Mouse (Mus musculus) limb, embryonic 14.5 days (tissue): Measurements from ENCODE around the gene Foxj2. TPM values are rescaled to one million over a fixed set of nuclear protein-coding genes. Genes with fewer than 3 reads are reported as not detected.

Experiments
- ATAC-seq: fragments of 200-750 bp; cut with Nextera tagmentation; 2 replicates; pipeline ENCODE4 v1.8.0; 2017; ENCODE audit warnings: low read depth, moderate number of reproducible peaks, moderate TSS enrichment; ENCODE audit not compliant: low FRiP score
- DNase-seq: peaks from one replicate; pipeline ENCODE4 v3.0.0-alpha.2; 2015; ENCODE audit warnings: low spot score
- H3K27ac ChIP-seq: fragments of 300-500 bp; sonication (generic); replicated peaks from 2 replicates; pipeline ENCODE4 v1.5.1; 2014; ENCODE audit warnings: low read depth, mild to moderate bottlenecking, low read length, moderate library complexity, mixed read lengths
- H3K27me3 ChIP-seq: fragments of 300-500 bp; sonication (generic); 2 replicates; pipeline ENCODE4 v1.6.1; 2014; ENCODE audit warnings: low read length, mixed read lengths; ENCODE audit not compliant: control insufficient read depth, insufficient read depth
- H3K36me3 ChIP-seq: fragments of 300-500 bp; sonication (generic); 2 replicates; pipeline ENCODE4 v1.6.1; 2014; ENCODE audit warnings: mild to moderate bottlenecking, low read length, moderate library complexity, mixed read lengths; ENCODE audit not compliant: control insufficient read depth, insufficient read depth
- H3K4me1 ChIP-seq: fragments of 300-500 bp; sonication (generic); 2 replicates; pipeline ENCODE4 v1.6.1; 2014; ENCODE audit warnings: antibody characterized with exemption, low read length, mixed read lengths; ENCODE audit not compliant: control insufficient read depth, insufficient read depth
- H3K4me2 ChIP-seq: fragments of 300-500 bp; sonication (generic); replicated peaks from 2 replicates; pipeline ENCODE4 v1.6.1; 2014; ENCODE audit warnings: low read depth, mild to moderate bottlenecking, low read length, moderate library complexity; ENCODE audit not compliant: severe bottlenecking
- H3K4me3 ChIP-seq: fragments of 300-500 bp; sonication (generic); replicated peaks from 2 replicates; pipeline ENCODE4 v1.5.1; 2014; ENCODE audit warnings: low read length
- H3K9ac ChIP-seq: fragments of 300-500 bp; sonication (generic); 2 replicates; pipeline ENCODE4 v1.6.1; 2014; ENCODE audit warnings: mild to moderate bottlenecking, low read depth, low read length, moderate library complexity; ENCODE audit not compliant: severe bottlenecking
- H3K9me3 ChIP-seq: fragments of 300-500 bp; sonication (generic); 2 replicates; pipeline ENCODE4 v1.6.1; 2016; ENCODE audit warnings: low read length; ENCODE audit not compliant: control insufficient read depth
- POLR2A ChIP-seq: fragments of 200-500 bp; IDR thresholded peaks from 2 replicates; pipeline ENCODE4 v1.8.0; 2012; ENCODE audit warnings: inconsistent platforms, mild to moderate bottlenecking, moderate library complexity, borderline replicate concordance; ENCODE audit not compliant: insufficient read depth, insufficient read length; ENCODE audit errors: extremely low read depth
- WGBS: fragments of 180-500 bp; shearing (Covaris S2); extraction: QIAGEN DNeasy Blood & Tissue Kit; methylation state at CpG from one replicate; pipeline ENCODE4 v1.1.7; 2014; 5-methylcytosine and 5-hydroxymethylcytosine counted together
- microRNA-seq: library from miRNA; unstranded; fragments of <30 nt; microRNA quantifications from one replicate; pipeline ENCODE4, GENCODE M21; 2016
- polyA plus RNA-seq, 2 experiments: library from polyadenylated mRNA; depleted of rRNA in 1 of 2; stranded (reverse) in 1 of 2; unstranded in 1 of 2; fragments of >200 nt; fragmentation: Nextera tagmentation in 1 of 2; extraction: Ambion mirVana in 1 of 2; gene quantifications; 2 replicates each; pipeline versions ENCODE4 v1.2.1 to v1.2.3; 2012 to 2014

Foxj2 gene
- polyA plus RNA-seq, 2 experiments: 9.3 to 13.4 TPM

DNA sequence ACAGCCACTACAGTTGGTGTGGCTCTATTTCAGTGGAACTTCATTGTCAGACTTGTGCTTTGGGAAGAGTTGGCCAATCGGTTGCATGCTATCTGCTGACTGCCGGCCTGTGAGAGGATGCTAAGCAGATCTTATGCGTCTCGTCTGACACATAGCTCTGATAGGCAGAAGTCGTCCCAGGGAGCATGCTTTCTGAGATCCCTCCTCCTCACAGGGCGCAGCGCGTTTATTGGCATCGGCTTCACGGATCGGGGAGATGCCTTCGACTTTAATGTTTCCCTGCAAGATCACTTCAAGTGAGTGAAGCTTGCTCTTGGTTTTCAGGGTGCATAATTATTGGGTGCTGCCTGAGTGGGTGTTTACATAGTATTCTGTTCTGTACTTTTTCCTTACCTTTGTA is 61.6 kb downstream of the Foxj2 start:
- 91% methylated on average over 12 of the region's 12 CpGs for WGBS
- no peaks in the 10 kb centered on the region for H3K27me3 ChIP-seq
- H3K27ac ChIP-seq: no peak overlapping the region
- H3K4me3 ChIP-seq: no peak overlapping the region
- no peaks in the 10 kb centered on the region for H3K4me1 ChIP-seq
- H3K4me2 ChIP-seq: no peak overlapping the region
- TF ChIP-seq POLR2A: no peak
- DNase-seq: no peak
- no peak for ATAC-seq
- no peaks in the 10 kb centered on the region for H3K9me3 ChIP-seq
- peaks cover 90% of the 10 kb centered on the region for H3K36me3 ChIP-seq
- no peak overlapping the region for H3K9ac ChIP-seq

DNA sequence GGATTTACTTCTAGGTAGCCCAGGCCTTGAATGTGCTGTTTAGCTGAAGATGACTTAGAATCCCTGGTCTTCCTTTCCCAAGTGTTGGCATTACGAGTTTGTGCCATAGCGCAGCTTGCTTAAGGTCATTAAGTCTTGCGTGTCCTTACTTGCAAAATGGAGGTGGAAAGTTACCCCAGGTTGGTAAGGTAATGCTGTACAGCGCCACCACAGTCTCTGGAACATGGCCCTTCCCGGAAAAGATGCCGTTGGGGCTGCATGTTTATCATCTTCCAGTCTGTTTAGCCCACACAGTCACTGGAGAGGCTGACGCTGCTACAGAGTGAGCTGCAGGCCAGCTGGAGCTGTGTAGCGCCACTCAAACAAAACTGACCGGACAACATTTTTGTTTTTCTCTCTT is 63.9 kb downstream of the Foxj2 start:
- no peak for ATAC-seq
- no peak overlapping the region for H3K4me2 ChIP-seq
- no peak overlapping the region for H3K9ac ChIP-seq
- 87% methylated on average over 9 of the region's 9 CpGs for WGBS
- no peaks in the 10 kb centered on the region for H3K4me1 ChIP-seq
- no peaks in the 10 kb centered on the region for H3K9me3 ChIP-seq
- peaks cover 98% of the 10 kb centered on the region for H3K36me3 ChIP-seq
- no peak overlapping the region for H3K4me3 ChIP-seq
- H3K27ac ChIP-seq: no peak overlapping the region
- no peak for DNase-seq
- H3K27me3 ChIP-seq: no peaks in the 10 kb centered on the region
- no peak for TF ChIP-seq POLR2A

DNA sequence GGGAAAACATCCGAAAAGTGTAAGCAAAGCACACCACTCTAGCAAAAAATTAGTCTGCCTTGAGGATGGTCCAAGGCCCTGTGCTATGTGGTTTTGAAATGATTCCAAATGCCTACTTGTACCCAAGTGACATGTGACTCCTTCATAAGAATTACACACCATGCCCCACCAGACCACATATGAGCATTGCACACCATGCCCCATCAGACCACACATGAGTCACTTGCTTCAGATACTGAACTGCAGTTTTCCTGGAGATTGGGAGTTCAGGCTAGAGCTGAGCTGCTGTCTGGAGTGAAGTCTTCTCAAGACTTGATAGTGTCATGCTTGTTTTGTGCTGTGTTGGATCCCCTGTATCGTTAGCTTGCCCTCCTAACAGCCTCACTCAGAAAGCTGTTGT is 69.9 kb downstream of the Foxj2 start:
- Histone ChIP-seq H3K27me3 (no peaks in the 10 kb centered on the region), H3K4me2 (no peak overlapping the region), H3K27ac (no peak overlapping the region), H3K4me1 (no peaks in the 10 kb centered on the region), H3K4me3 (no peak overlapping the region), H3K9me3 (no peaks in the 10 kb centered on the region), H3K36me3 (peaks cover 71% of the 10 kb centered on the region), H3K9ac (no peak overlapping the region)
- WGBS: 86% methylated on average over 2 of the region's 2 CpGs
- no peak for ATAC-seq
- DNase-seq: no peak
- no peak for TF ChIP-seq POLR2A

DNA sequence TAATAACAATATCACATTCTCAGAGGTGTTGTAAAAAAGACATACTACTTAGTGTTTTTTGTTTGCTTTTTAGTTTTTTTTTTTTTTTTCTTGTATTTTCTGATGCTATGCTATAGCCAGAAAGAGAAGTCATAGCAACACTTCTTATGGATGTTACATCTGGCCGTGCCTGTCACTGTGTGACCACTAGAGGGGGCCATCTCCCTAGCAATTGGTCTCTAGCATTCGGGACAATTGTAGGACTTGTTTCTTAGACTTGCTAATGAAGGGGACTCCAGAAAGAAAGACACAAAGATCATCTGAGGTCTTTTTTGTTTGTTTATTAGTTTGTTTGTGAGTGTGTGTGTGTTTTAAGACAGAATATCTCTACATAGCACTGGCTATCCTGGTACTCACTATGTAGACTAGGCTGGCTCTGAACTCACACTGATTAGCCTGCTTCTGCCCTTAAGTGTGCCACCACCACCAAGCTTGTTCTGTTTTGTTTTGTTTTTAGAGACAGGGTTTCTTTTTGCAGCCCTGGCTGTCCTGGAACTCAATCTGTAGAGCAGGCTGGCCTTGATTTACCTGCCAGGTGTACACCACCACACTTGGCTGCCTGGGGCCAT is 72.8 kb downstream of the Foxj2 start:
- WGBS: 12% methylated on average over 2 of the region's 2 CpGs
- DNase-seq (peak; percentile 71), ATAC-seq (no peak)
- Histone ChIP-seq H3K27ac (no peak overlapping the region), H3K36me3 (peaks cover 42% of the 10 kb centered on the region), H3K4me3 (no peak overlapping the region), H3K27me3 (no peaks in the 10 kb centered on the region), H3K9me3 (no peaks in the 10 kb centered on the region), H3K9ac (no peak overlapping the region), H3K4me1 (no peaks in the 10 kb centered on the region), H3K4me2 (no peak overlapping the region)
- TF ChIP-seq POLR2A: no peak

Small RNA genes lying within 50 kb of the gene (microRNA-seq; reads per million reads assigned to microRNA genes)
- not detected for gene Mir7231

Other genes with a start within 250 kb of the Foxj2 start
- gene Apobec1, start 217.5 kb upstream of the Foxj2 start, polyA plus RNA-seq (2012; rRNA removed): 7.2 TPM in 2 replicates
- gene Apobec1, start 217.5 kb upstream of the Foxj2 start, polyA plus RNA-seq (2014; fragmentation: Nextera tagmentation; extraction: Ambion mirVana): 3.5 and 5.9 TPM in 2 replicates
- gene Gdf3, start 209.8 kb upstream of the Foxj2 start, polyA plus RNA-seq (2012; rRNA removed): 0.20 and 0.24 TPM in 2 replicates
- 0.11 and 0.21 TPM in 2 replicates for gene Gdf3, start 209.8 kb upstream of the Foxj2 start, polyA plus RNA-seq (2014; fragmentation: Nextera tagmentation; extraction: Ambion mirVana)
- 0.10 TPM in 1 of 2 replicates, not detected in the other for gene Dppa3, start 193.5 kb upstream of the Foxj2 start, polyA plus RNA-seq (2012; rRNA removed)
- not detected in 2 replicates for gene Dppa3, start 193.5 kb upstream of the Foxj2 start, polyA plus RNA-seq (2014; fragmentation: Nextera tagmentation; extraction: Ambion mirVana)
- gene Nanog, start 112.4 kb upstream of the Foxj2 start, polyA plus RNA-seq (2012; rRNA removed): 0.40 and 0.47 TPM in 2 replicates
- gene Nanog, start 112.4 kb upstream of the Foxj2 start, polyA plus RNA-seq (2014; fragmentation: Nextera tagmentation; extraction: Ambion mirVana): 0.21 and 0.37 TPM in 2 replicates
- gene Slc2a3, start 18.3 kb upstream of the Foxj2 start, polyA plus RNA-seq (2012; rRNA removed): 46.5 and 48.2 TPM in 2 replicates
- 71.6 and 78.8 TPM in 2 replicates for gene Slc2a3, start 18.3 kb upstream of the Foxj2 start, polyA plus RNA-seq (2014; fragmentation: Nextera tagmentation; extraction: Ambion mirVana)
- gene C3ar1, start 36.2 kb downstream of the Foxj2 start, polyA plus RNA-seq (2012; rRNA removed): 4.1 and 5.0 TPM in 2 replicates
- 4.7 and 5.0 TPM in 2 replicates for gene C3ar1, start 36.2 kb downstream of the Foxj2 start, polyA plus RNA-seq (2014; fragmentation: Nextera tagmentation; extraction: Ambion mirVana)
- gene Necap1, start 54.6 kb downstream of the Foxj2 start, polyA plus RNA-seq (2012; rRNA removed): 49.3 and 54.9 TPM in 2 replicates
- 58.3 and 58.9 TPM in 2 replicates for gene Necap1, start 54.6 kb downstream of the Foxj2 start, polyA plus RNA-seq (2014; fragmentation: Nextera tagmentation; extraction: Ambion mirVana)
- 3.4 and 3.8 TPM in 2 replicates for gene Clec4a1, start 101.9 kb downstream of the Foxj2 start, polyA plus RNA-seq (2012; rRNA removed)
- 4.2 and 6.2 TPM in 2 replicates for gene Clec4a1, start 101.9 kb downstream of the Foxj2 start, polyA plus RNA-seq (2014; fragmentation: Nextera tagmentation; extraction: Ambion mirVana)
- 1.3 and 1.4 TPM in 2 replicates for gene Clec4a3, start 132.6 kb downstream of the Foxj2 start, polyA plus RNA-seq (2012; rRNA removed)
- gene Clec4a3, start 132.6 kb downstream of the Foxj2 start, polyA plus RNA-seq (2014; fragmentation: Nextera tagmentation; extraction: Ambion mirVana): 4.0 and 4.4 TPM in 2 replicates
- not detected in 2 replicates for gene Clec4a4, start 170.5 kb downstream of the Foxj2 start, polyA plus RNA-seq (2012; rRNA removed)
- not detected in 2 replicates for gene Clec4a4, start 170.5 kb downstream of the Foxj2 start, polyA plus RNA-seq (2014; fragmentation: Nextera tagmentation; extraction: Ambion mirVana)
- gene Clec4b1, start 230.0 kb downstream of the Foxj2 start, polyA plus RNA-seq (2012; rRNA removed): not detected in 2 replicates
- gene Clec4b1, start 230.0 kb downstream of the Foxj2 start, polyA plus RNA-seq (2014; fragmentation: Nextera tagmentation; extraction: Ambion mirVana): not detected in 2 replicates